ENCODE assay signal across 11 mouse cellular contexts in the genomic region with DNA sequence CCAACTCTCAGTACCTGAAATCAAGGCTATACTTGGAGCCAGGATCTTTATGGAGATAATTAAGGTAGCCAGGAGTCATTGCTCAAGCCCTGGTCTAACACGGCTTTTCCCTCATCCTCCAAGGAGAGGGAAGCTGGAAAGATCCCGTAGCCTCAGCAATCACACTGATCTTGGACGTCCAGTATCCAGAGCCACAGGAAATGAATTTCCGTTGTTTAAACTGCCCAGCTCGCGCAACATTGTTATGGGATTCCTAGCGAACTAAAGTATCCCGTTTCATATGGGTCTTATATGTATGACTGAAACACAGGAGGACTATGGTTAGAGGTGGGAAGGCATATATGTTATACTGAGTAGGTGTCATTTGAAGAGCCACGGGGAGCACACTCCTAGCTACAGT.
"Had no signal": no experiment of that assay in that cellular context is flagged by ENCODE, and none has a peak within 500 bp of the region (broad histone marks: within the 10 kb centered on the region; RNA-seq: fewer than 3 reads in every experiment).

No protein-coding gene starts in this region.

- H3K27ac ChIP-seq: intestine, embryonic 15.5 days; layer of hippocampus, adult 2 months; liver, embryonic 15.5 days; macrophage; midbrain, embryonic 12.5 days had no signal

- H3K4me1 ChIP-seq: intestine, embryonic 15.5 days; liver, embryonic 15.5 days; megakaryocyte, embryonic 14.5 days; midbrain, embryonic 12.5 days had no signal

- H3K36me3 ChIP-seq: intestine, embryonic 15.5 days; liver, embryonic 15.5 days; midbrain, embryonic 12.5 days had no signal

- H3K4me3 ChIP-seq: intestine, embryonic 15.5 days; layer of hippocampus, adult 2 months; liver, embryonic 15.5 days; megakaryocyte, embryonic 14.5 days; midbrain, embryonic 12.5 days had no signal

- H3K4me2 ChIP-seq: intestine, embryonic 15.5 days; liver, embryonic 11.5 days; liver, embryonic 15.5 days; midbrain, embryonic 12.5 days had no signal

- H3K27me3 ChIP-seq: intestine, embryonic 15.5 days; liver, embryonic 15.5 days; megakaryocyte, embryonic 14.5 days; midbrain, embryonic 12.5 days had no signal

- H3K9ac ChIP-seq: intestine, embryonic 15.5 days; liver, embryonic 15.5 days; midbrain, embryonic 12.5 days had no signal

- DNase-seq: kidney, adult 18-20 months; kidney, postnatal 36 days; right cerebral cortex, postnatal 14 days; thymus, postnatal 4 days had no signal

- ATAC-seq: intestine, embryonic 15.5 days had no signal

- H3K9me3 ChIP-seq: intestine, embryonic 15.5 days; liver, embryonic 15.5 days; megakaryocyte, embryonic 14.5 days; midbrain, embryonic 12.5 days had no signal
